Mouse (Mus musculus) small intestine, adult 2 months (tissue): ENCODE measurements around the gene Tppp. TPM values are rescaled to one million over a fixed set of nuclear protein-coding genes. Genes with fewer than 3 reads are reported as not detected.

Source experiments
- H3K27ac ChIP-seq: fragments of 200-500 bp; 2 replicates; pipeline ENCODE4 v1.5.1; 2012; ENCODE audit warnings: low read depth, low read length, control low read depth, inconsistent platforms; ENCODE audit not compliant: insufficient read depth
- H3K27me3 ChIP-seq: fragments of 200-500 bp; 2 replicates; pipeline ENCODE4 v1.6.1; 2012; ENCODE audit warnings: mild to moderate bottlenecking, moderate library complexity, low read length, inconsistent platforms; ENCODE audit not compliant: control insufficient read depth, insufficient read depth
- H3K36me3 ChIP-seq: fragments of 200-500 bp; 2 replicates; pipeline ENCODE4 v1.6.1; 2012; ENCODE audit warnings: mild to moderate bottlenecking, low read length, control low read depth, inconsistent platforms; ENCODE audit not compliant: control insufficient read depth, insufficient read depth
- H3K4me1 ChIP-seq: fragments of 200-500 bp; 2 replicates; pipeline ENCODE4 v1.6.1; 2012; ENCODE audit warnings: low read length, inconsistent platforms, mixed read lengths; ENCODE audit not compliant: control insufficient read depth, insufficient read depth, insufficient read length
- H3K4me3 ChIP-seq: fragments of 200-500 bp; 2 replicates; pipeline ENCODE4 v1.5.1; 2012; ENCODE audit warnings: low read depth, mild to moderate bottlenecking, control low read depth, inconsistent platforms, low read length, moderate library complexity
- CTCF ChIP-seq: fragments of 200-500 bp; IDR thresholded peaks from 2 replicates; pipeline ENCODE4 v1.5.1; 2012; ENCODE audit warnings: low read depth, mild to moderate bottlenecking, control low read depth, inconsistent platforms, low read length, moderate library complexity, mixed read lengths; ENCODE audit not compliant: insufficient replicate concordance, insufficient read length; ENCODE audit errors: extremely low read depth
- POLR2A ChIP-seq: fragments of 200-500 bp; IDR thresholded peaks from 2 replicates; pipeline ENCODE4 v1.6.1; 2012; ENCODE audit warnings: low read depth, mild to moderate bottlenecking, control low read depth, inconsistent platforms, low read length, moderate library complexity
- WGBS: fragments of 180-500 bp; shearing (Covaris S2); methylation state at CpG from one replicate; pipeline ENCODE4 v1.1.7; 2018; 5-methylcytosine and 5-hydroxymethylcytosine counted together
- polyA plus RNA-seq: library from polyadenylated mRNA; depleted of rRNA; stranded (reverse); fragments of >200 nt; gene quantifications from 2 replicates; pipeline ENCODE4 v1.2.3, GENCODE M21; 2012; rRNA removed

The Tppp gene
- polyA plus RNA-seq, 1 experiment: 9.9 TPM

GRCm38 (mm10) chr13:74071714-74072113 lies 62.5 kb downstream of the Tppp start:
- Histone ChIP-seq H3K4me1 (peaks cover 6% of the 10 kb centered on the region; the same call in 1 of the 2 replicates), H3K27ac (no peak overlapping the region), H3K36me3 (no peaks in the 10 kb centered on the region), H3K4me3 (no peak overlapping the region), H3K27me3 (no peaks in the 10 kb centered on the region)
- TF ChIP-seq CTCF (no peak), POLR2A (no peak)
- WGBS: 25% methylated on average over 3 of the region's 3 CpGs

DNA sequence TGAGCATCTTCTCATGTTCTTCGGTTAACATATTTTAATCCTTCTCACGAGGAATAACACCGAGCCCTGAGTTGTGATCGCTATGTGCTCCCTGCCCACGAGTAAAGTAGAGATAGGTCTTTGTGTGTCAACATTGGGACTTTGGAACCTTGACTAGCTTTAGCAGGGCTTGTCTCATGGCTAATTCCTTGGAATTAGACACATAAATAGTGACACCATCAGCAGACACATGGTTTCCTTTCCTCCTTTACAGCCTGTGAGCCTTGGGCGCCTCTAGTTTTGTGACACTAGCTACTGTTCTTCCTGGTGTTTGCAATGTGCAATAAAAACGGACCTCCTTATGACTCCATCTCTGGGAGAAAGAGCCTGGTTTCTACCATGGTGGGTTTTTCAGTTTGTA lies 64.2 kb downstream of the Tppp start:
- Histone ChIP-seq H3K4me3 (no peak overlapping the region), H3K4me1 (peaks cover 6% of the 10 kb centered on the region; the same call in 1 of the 2 replicates), H3K27me3 (no peaks in the 10 kb centered on the region), H3K36me3 (no peaks in the 10 kb centered on the region), H3K27ac (no peak overlapping the region)
- 43% methylated on average over 7 of the region's 7 CpGs for WGBS
- no peak for TF ChIP-seq POLR2A
- TF ChIP-seq CTCF: no peak

Other genes starting within 250 kb of the Tppp start
- 5.0 and 10.1 TPM in 2 replicates for gene Nkd2, start 161.8 kb upstream of the Tppp start, polyA plus RNA-seq
- gene Trip13, start 71.6 kb upstream of the Tppp start, polyA plus RNA-seq: 0.22 and 0.82 TPM in 2 replicates
- gene Brd9, start 71.6 kb upstream of the Tppp start, polyA plus RNA-seq: 7.9 and 18.9 TPM in 2 replicates
- not detected in 2 replicates for gene Zdhhc11, start 45.6 kb upstream of the Tppp start, polyA plus RNA-seq
- 0.70 and 1.4 TPM in 2 replicates for gene Cep72, start 52.9 kb downstream of the Tppp start, polyA plus RNA-seq
- 93.4 and 151 TPM in 2 replicates for gene Slc9a3, start 112.0 kb downstream of the Tppp start, polyA plus RNA-seq
- gene Exoc3, start 199.3 kb downstream of the Tppp start, polyA plus RNA-seq: 18.2 and 45.1 TPM in 2 replicates